Mouse (Mus musculus): ENCODE measurements around the gene Triobp. TPM values are rescaled to one million over a fixed set of nuclear protein-coding genes. Genes with fewer than 3 reads are reported as not detected.

Triobp gene
- 10 to 100 TPM; 18.6 to 30.9 TPM for polyA plus RNA-seq (2017; shearing (Covaris generic))

DNA sequence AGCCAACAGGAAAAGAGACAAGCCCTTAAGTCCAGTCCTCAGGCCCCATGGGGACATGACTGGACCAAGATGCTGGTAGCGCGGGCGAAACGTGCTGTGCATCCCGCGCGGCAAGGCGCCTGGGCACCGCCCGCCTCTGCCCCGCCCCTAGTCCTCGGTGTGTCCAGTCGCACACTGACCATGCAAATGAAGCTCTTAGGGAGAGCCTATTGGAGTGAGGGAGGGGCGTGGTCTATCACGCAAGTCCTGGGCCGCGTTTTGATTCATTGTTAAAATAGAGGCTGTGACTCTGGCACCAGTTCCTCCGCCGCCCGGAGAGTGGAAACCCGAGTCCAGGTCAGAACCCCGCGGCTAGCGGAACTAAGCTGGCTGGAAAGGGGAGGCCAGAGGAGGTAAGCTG lies at the start of gene Triobp:
TSS of gene Triobp (plus strand) at position 68 of the 400 bp plus-strand sequence.
- no peak for ATAC-seq

DNA sequence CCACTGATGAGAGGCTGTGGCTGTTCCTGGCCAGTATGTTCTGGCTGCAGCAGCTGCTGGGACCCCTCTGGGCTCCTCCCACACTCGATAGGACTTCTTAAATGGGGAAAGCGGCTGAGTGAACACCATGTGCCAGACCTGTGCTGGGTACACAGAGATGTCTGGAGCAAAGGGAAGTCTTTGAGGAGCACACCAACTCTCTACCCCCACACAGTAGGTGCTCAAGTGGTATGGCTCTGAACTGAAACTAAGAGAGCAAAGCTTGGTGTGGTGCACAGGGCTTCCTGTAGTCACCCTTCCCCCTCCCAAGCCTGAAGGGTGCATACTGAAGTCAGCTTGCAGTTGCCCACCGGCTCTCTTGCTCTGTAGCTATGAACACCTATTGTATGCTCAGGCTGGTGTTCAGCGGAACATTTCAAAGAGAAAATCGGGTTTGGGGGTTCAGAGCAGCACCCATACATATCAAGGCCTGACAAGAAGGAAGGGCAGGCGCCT lies 49.0 kb upstream of the Triobp start:
- ATAC-seq, result peak; percentile 53

DNA sequence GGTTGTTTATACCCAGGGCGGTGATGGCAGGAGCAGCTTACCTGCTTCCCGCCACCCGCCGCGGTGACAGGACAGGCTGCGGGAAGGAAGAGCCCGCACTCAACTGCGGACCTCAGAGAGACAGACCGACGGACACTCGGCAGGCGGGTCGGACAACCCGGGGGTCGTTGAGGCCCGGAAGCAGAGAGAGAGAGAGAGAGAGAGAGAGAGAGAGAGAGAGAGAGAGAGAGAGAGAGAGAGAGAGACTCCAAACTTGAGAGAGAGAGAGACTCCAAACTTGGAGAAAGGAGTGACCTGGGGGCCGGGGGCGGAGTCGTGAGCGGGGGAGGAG lies 48.1 kb upstream of the Triobp start, which contains the start of gene Gm49510:
TSS of gene Gm49510 (plus strand) at position 259 of the 331 bp plus-strand sequence.
- ATAC-seq, result no peak

DNA sequence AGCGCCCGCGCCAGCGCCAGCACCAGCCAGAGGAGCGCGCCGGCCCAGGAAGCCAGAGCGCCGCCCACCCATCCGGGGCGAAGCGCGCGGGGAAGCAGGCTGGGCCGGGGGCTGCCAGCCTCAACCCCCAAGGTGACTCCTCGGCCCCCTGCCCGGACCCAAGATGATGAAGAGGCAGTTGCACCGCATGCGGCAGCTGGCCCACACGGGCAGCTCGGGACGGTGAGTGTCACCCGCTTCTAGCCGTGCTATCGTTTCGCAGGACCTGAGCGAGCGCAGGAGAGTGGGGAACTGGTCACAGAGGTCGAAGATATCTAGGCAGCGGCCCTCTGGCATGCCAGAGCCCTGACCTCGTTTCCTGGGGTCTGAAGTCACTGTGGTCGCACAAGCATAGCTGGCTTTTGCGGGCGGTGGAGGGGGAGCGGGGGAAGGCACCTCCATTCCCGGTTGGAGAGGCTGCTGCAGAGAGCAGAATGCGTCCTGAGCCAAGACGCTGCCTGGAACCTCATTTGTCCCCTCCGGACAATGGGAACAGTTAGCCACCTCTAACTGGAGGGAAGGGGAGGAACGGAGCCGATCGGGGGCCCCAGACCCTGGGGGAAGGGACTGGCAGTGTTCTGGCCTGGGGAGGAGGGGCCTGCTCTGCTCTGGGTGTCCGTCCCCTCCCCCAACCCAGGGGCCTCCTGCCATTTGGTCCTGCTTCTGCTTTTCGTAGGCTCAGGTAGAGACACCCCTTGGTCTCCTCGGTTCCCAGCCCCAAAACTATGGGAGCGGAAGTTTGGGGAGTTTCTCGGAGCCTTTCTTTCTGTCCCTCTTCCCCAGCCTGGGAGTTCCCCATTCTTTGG lies 47.6 kb upstream of the Triobp start, which contains the start of gene Sh3bp1:
TSS of gene Sh3bp1 (plus strand) at position 29 of the 845 bp plus-strand sequence.
- peak; percentile 41 for ATAC-seq

DNA sequence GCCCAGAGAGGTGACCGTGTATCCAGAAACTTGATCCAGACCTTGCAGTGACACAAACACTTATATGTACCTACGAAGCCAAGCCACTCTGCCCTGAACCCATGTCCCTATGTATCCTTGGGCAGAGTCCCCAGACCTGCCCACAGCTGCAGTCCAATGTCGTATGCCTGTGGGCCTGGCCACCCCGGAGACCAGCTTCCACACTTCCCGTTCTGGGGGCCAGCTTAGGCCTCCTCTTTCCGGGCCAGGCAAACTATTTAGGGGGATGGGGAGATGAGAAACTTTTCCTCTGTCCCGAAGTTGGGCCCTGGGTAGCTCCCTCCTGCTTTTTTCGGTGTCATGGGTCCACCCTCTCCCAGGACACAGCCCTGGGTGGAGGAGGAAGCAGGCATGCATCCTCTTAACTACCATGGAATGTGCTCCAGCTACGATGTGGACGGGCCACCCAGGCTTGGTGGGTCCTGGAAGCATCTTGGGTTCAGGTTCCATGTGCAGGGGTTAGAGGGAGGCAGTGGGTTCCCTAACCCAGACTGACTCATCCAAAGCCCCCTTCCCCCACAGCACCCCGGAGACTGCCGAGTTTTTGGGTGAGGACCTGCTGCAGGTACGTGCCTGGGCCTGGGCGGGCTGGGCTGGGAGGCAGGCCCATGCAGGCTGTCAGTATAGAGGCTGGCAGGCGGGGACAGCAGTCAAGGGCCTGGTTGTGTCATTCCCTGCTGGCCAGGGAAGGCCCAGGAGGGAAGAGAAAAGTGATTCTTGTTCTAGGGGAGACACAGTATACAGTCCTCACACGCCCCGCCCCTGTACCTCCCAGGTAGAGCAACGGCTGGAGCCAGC lies 46.7 kb upstream of the Triobp start:
- ATAC-seq, result no peak

DNA sequence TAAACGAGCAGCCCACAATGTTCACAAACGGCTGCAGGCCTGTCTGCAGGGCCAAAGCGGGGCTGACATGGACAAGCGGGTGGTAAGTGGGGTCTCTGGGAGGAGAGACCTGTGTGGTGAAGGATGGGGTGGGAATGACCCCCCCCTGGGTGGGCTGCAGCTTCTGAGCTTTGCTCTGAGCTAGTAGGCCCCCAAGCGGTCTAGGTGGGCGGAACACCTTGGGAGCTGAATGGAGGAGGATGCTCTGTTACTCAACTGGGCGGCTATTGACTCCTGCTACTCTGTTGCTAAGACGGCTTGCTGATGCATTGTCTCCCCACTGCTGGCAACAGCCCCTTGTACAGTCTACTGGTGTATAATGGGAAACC lies 46.1 kb upstream of the Triobp start:
- no peak for ATAC-seq

DNA sequence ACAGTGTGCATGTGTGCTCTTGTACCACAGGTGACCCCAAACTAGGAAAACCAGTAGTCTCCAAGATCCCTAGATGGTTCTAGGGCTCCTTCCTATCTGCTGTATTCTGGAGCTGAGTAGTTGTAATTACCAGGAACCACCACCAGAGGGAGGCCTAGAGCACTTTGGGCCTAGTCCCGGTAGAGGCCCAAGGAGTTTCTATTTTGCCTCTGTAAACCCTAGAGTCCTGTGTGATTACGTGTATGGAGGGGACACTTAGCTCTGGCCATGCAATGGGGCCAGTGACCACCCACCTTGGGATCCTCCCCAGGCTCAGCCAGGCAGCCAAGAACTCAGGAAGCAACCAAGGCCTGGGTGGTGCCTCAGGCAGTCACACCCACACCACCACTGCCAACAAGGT lies 44.3 kb upstream of the Triobp start:
- no peak for ATAC-seq

DNA sequence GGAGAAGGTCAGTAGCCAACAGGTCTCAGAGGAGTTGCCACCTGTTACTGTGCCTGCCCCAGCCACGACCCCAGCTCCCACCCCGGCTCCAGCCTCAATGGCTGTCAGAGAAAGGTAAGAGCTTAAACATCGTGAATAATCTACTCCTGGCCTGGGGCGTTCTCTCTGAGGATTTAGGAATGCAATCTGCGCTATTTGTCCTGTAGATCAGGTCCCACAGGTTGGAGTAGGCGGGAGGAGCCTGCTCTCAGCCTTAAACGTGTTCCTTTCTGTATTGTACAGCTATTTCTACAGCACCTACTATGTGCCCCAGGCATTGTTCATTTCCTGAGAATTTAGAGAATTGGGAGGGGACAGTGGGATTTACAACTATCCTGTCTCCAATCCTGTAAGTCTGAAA lies 39.1 kb upstream of the Triobp start:
- ATAC-seq, result no peak

DNA sequence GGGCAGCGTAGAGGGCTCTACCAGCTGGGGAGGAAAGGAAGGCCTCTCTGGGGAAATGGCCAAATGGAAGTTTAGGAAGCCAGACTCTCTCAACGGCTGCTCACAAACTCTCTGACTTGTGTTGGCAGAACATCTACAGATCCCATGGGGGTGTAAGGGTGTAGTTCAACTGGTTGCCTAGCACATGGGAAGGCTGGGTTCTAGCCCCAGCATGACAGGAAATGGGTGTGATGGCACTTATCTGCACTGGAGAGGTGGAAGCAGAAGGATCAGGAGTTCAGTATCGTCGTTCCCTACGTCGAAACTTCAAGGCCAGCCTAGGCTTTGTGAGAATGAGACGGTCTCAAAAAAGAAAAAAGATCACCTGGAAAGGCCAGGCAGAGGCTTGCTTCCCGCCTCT lies 38.5 kb upstream of the Triobp start:
- no peak for ATAC-seq

DNA sequence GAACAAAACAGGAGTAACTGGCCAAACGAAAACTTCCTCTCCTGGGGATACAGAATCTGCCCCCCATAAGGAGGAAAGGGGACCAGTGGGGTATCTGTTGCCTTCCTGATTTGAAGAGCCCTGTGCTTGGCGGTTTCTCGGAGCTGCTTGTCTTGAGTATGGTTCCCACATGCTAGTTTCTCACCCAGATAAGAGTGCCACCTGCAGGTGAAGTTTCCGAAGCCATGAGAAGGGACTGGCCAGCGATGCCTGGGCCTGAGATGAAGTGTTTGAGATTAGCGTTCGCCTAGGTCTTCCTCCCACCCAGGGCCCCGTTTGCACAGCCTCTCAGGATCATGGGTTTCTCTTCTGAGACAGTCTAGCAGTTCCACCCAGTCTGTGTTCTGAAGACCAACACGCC lies 35.5 kb upstream of the Triobp start:
- no peak for ATAC-seq

DNA sequence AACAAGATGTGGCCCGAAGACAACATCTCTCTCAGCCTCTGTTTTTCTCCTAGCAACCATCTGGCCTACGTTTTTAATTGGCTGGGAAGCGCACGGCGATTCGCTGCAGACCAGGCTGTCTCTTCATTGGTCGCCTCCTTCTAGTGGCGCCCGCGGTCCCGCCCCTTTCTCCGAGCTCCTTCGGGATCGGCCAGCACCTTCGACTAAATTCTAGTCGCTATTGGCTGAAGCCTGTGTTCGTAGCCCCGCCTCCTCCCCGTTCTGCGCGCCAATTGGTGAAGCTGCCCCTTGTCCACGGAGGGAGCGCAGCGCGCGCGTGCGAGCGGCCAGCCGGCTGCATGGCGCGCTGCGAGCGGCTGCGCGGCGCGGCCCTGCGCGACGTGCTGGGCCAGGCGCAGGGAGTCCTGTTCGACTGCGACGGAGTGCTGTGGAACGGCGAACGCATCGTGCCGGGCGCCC lies 33.9 kb upstream of the Triobp start, which contains the start of gene Pdxp:
TSS of gene Pdxp (plus strand) at position 288 of the 459 bp plus-strand sequence.
- peak; percentile 94 for ATAC-seq

DNA sequence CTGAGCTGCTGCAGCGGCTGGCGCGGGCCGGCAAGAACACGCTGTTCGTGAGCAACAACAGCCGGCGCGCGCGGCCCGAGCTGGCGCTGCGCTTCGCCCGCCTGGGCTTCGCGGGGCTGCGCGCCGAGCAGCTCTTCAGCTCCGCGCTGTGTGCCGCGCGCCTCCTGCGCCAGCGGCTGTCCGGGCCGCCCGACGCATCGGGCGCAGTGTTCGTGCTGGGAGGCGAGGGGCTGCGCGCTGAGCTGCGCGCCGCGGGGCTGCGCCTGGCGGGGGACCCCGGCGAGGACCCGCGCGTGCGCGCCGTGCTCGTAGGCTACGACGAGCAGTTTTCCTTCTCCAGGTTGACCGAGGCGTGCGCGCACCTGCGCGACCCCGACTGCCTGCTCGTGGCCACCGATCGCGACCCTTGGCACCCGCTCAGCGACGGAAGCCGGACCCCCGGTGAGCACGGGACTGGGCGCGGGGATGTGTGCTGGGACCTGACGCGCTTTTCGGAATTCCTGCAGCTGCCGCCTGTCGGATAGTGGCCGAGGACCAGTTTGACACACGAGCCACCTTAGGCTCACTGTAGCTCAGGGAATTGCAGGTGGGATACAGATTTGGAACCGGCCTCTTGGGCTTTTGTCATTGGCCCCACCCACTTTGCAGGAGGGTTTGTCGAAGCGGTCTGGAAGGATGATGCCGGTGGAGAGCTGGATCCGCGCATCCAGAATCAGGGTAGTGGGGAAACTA lies 33.3 kb upstream of the Triobp start:
- ATAC-seq, result peak; percentile 25

DNA sequence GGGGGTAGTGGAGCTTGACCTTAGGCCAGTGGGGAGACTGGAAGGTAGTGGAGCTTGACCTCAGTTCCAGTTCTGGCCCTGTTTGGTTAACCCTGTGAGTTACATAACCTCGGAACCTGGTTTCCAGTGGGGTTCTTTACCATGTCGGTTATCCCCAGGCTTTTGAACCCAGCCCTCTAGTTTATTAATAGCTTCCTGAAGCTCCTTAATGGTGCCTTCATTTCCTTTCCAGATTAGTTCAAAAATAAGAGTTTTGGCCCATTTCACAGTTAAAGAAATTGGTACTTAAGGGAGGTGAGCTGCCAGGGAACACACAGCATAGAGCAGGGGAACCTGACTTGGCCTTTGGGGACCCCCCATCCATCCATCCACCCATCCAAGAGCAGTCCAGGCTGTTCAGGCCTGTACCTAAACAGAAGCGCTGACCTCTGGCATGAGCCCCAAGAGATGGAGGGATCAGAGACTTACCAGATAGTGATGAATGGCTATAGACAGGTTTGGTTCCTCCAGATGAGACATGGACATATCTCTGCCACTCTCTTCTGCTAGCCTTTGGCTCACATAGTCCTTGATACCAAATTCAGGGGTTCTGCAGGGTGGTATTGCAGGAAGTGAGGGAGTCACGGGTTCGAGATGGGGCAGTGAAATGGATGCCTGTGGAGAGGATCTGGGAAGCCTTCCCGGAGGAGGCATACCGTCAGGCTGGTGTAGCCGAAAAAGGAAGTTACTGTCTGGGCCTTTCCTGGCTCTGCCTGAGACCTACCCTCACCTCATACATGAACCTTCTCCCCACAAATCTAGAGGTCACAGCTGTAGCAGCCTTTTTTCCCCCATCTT lies 32.5 kb upstream of the Triobp start:
- ATAC-seq, result no peak

DNA sequence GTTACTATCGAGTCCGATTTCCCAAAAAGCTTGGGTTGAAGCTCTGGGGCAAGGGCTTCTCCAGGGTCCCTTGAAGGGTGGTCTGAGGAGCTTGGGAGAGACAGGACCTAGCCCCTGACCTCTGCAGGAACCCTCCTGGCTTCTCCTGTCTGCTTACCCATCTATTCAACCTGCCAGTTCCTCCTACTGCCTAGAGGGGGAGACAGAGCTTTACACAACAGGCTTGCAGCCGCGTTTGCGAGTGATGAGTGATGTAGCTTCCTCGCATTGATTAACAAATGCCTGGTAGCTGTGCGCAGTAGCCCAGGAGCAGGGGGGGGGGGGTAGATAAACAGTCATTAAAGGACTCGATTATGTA lies 31.9 kb upstream of the Triobp start:
- peak; percentile 26 for ATAC-seq

DNA sequence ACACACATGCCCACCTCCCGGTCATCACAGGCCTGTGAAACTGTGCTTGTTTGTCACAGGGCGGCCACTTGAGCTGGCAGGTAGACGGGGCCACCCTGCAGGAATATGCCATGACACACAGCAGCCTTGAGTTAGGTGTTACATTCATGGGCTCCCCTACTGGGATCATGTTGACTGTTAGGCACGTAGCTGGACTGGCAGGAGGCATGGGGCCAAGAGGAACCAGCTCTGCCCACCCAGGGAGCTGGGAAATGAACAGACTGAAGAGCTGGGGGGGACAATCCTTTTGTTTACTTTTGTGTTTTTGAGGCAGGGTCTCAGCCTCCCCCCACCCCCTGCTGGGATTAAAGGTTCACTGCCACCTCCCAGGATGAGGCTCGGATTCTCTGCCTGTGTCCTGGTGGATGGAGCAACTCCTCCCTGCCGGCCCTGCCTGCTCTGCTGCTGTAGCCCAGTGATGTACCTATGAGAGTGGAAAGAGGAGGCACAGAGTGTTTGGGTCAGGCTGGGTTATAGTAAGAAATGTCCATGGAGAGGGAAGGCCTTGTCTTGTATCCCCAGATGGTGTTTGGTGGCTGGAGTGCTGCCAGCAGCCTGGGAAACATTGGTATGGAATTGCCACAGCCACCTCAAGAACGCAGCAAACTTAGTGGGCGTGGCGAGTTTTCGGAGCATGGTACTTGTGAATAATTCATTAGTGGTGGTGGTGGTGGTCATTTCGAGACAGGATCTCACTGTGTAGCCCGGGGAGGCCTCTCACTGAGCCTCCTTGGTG lies 31.3 kb upstream of the Triobp start:
- ATAC-seq, result no peak

DNA sequence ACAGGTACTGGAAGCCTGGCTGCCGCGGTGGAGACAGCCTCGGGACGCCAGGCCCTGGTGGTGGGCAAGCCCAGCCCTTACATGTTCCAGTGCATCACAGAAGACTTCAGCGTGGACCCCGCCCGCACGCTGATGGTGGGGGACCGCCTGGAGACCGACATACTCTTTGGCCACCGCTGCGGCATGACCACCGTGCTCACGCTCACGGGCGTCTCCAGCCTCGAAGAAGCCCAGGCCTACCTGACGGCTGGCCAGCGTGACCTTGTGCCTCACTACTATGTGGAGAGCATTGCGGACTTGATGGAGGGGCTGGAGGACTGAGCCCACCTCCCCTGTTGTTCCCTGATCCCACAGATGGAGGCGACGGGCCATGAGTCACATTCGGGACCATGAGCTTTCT lies 29.4 kb upstream of the Triobp start:
- ATAC-seq, result no peak

DNA sequence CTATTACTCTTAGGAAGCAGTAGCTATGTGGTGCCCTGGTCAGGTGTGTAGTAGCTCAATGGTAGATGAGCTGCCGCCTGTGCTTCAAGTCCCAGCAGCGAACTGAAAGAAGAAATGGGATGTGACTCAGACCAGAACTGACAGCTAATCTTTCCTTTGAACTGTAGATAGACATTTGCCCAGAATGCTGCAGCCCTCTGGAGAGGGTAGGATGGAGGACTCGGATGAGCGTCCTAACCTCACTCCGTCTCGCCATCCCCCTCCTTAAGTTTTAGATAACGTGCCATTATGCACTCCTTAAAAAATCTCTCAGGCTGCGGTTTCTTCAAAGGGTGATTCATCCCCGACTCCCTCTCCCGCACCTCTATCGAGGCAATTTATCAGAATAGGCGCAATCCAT lies 27.6 kb upstream of the Triobp start:
- no peak for ATAC-seq

DNA sequence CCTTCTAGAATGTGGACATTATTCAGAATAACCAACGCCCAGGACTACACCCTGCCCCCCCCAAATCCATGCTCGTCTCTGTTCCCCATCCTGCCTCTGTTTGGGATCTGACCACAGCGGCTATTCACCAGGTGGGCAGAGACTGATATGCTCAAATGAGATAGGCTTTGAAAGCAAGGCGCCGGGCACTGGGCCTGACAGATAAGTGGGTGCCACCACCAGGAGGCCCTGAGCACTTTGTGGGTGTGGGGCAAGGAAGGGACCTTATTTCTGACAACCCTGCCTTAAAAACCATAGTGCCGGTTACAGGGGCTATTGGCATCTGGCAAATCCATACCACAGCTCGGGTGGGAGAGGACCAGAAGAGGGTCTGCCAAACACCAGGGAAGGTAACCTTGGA lies 24.8 kb upstream of the Triobp start:
- no peak for ATAC-seq

DNA sequence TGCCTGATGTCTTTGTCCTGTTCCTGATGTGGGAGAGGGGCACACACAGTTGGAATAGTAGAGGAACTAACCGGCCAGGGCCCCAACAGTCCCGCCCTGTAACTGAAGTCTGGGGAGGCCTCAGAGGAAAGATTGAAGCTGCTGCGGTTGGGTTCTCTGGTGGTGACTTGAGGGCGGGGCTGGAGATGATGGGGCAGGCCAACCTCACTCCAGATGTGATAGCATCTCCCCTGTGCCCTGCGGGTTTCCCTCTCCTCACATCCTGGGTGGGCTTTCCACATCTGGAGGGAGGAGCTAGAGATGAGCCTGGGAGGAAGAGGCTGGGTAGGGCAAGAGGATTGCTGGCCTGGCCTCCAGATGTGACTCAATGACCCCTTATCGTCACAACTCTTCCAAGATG lies 23.9 kb upstream of the Triobp start:
- ATAC-seq, result peak; percentile 64

DNA sequence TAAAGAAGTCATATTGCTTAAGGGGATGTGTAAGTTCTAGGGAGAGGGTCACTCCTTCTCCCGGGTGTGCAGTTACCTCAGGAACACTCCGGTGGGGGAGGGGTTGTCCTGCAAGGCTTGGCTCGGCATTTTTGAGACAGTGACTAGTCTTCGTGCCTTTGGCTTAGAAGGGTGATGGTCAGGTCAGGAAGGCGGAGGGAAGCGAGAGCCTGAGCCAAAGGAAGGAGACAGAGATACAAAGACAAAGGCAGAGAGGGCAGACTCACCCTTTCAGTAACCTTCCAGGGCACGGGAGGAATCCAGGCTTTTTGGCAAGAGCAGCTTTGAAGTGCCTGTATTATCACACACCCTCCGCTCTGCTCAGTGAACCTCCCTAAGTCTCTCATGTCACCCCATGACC lies 22.4 kb upstream of the Triobp start:
- no peak for ATAC-seq
